Mouse (Mus musculus): ENCODE results near the gene Glis2.
A peak's percentile ranks its signal among the peaks of the same experiment; 100 is the strongest.

Glis2 gene

GRCm38 (mm10) chr16:4658781-4659245, 64.3 kb downstream of the Glis2 start:
- no peak for DNase-seq (ENCODE audit: low spot score in 2 of 2)

- no peak for DNase-seq (ENCODE audit: low spot score in 2 of 2)
Measured at GRCm38 (mm10) chr16:4659326-4659725, 64.8 kb downstream of the Glis2 start.

DNA sequence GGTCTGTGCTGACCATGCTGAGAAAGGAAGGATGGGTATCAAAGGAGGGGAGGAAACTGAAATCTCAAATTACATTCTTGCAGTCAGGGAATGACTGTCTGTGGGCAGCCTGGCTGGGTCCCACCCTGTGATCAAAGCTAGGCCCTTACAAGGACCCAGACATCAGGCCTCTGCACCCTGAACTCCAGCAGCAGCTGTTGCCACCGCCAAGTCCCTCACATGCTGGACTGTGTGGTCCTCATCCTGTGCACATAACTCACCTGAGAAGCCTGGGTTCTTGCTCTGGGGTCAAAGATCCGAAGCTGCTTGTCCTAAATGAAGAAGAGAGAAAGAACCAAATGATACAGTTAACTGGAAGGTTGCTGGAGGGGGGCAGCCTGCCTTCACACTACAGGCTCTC, 67.1 kb downstream of the Glis2 start:
- DNase-seq (ENCODE audit: low spot score in 2 of 2), result no peak

GRCm38 (mm10) chr16:4663806-4664205, 69.3 kb downstream of the Glis2 start:
- DNase-seq (ENCODE audit: low spot score in 2 of 2), result no peak

DNA sequence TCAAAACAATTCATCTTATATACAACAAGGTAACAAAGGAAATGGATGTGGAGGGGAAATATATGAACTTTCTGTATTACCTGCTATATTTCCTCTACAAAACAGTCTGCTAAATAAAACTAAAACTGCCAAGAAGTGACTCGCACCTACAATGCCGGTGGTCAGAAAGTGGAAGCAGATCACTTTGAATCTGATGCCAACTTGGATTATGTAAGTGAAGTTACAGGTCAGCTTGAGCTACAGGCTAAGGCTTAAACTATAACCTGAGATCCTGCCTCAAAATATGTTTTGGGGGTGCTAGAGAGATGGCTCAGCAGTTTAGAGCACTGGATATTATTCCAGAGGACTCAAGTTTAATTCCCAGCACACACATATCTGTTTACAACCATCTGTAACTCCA, 71.2 kb downstream of the Glis2 start:
- DNase-seq (ENCODE audit: low spot score in 2 of 2), result no peak

DNA sequence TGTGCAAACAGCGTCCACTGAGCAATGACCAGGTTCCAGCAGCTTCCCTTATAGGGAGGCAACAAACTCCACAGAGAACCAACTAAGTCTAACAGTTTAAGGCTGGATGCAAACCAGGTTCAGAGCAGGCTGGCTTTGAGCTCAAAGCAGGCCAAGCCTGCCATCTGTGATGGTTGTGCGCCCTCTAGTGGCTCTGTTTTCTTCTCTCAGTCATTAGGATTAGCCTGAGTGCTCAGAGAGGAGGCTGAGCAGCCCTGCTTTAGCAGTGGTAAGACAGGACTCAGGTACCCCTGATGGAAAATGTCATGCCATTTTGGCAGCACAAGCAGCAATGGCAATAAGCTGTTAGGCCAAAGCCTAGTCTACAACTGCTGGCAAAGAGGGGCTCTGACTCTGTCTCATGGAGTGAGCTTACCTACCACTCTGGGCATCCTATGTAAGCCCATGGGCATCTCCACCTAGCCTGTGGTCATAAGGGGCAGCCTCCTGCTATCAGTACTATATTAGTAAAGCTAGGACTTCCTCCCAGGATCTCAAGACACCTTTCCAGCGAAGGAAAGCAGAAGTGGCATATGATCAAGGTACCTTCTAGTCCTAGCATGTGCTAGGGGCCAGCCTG, 72.8 kb downstream of the Glis2 start:
- peak; percentile 55 to 85 for DNase-seq (ENCODE audit: low spot score in 2 of 2)

- DNase-seq (ENCODE audit: low spot score in 2 of 2), result no peak
Measured at GRCm38 (mm10) chr16:4670317-4670716, 75.8 kb downstream of the Glis2 start.

GRCm38 (mm10) chr16:4674091-4674490, 79.6 kb downstream of the Glis2 start:
- DNase-seq (ENCODE audit: low spot score in 2 of 2), result no peak
